In the genomic region with DNA sequence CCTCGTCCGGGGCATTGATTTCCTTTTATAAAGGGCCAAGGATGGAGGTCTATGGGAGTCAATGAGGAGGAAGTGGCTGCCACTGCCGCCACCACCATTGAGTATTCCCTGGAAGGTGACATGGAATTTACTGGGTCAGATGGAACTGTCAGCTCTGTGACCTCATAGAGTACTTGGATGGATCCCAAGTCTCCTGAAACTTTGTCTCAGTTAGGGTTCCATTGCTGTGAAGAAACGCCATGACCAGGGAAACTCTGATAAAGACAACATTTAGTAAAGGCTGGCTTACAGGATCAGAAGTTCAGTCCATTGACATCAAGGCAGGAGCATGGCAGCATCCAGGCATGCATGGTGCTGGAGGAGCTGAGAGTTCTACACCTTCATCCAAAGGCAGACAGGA, we compare ENCODE assay signal across 26 mouse cellular contexts. TPM values are rescaled to one million over a fixed set of nuclear protein-coding genes. Genes with fewer than 3 reads are reported as not detected.
"Had no signal": no experiment of that assay in that cellular context is flagged by ENCODE, and none has a peak within 500 bp of the region (broad histone marks: within the 10 kb centered on the region; RNA-seq: fewer than 3 reads in every experiment).

TSS of gene Sun5 (minus strand) at position 101 of the 400 bp plus-strand sequence.

- H3K27me3 ChIP-seq: neural tube, embryonic 12.5 days; neural tube, embryonic 13.5 days; neural tube, embryonic 15.5 days; stomach, embryonic 15.5 days had no signal

- DNase-seq: retina, postnatal 1 day; right cerebral cortex, adult 18-20 months; right cerebral cortex, postnatal 14 days; right cerebral cortex, postnatal 25 days; right cerebral cortex, postnatal 4 days; spleen, adult 18-20 months; thymus, adult 18-20 months; thymus, adult 2 months; thymus, postnatal 14 days; thymus, postnatal 25 days; thymus, postnatal 36 days; thymus, postnatal 4 days had no signal

- H3K27ac ChIP-seq: neural tube, embryonic 12.5 days; neural tube, embryonic 13.5 days; neural tube, embryonic 15.5 days; stomach, embryonic 15.5 days; stomach, postnatal 0 days had no signal

- H3K4me3 ChIP-seq: neural tube, embryonic 12.5 days; neural tube, embryonic 13.5 days; neural tube, embryonic 15.5 days; stomach, embryonic 15.5 days had no signal

- H3K36me3 ChIP-seq: neural tube, embryonic 12.5 days; neural tube, embryonic 13.5 days; neural tube, embryonic 15.5 days; stomach, embryonic 15.5 days had no signal

- H3K4me1 ChIP-seq: neural tube, embryonic 12.5 days; neural tube, embryonic 13.5 days; neural tube, embryonic 15.5 days; stomach, embryonic 15.5 days had no signal

RNA-seq across cellular contexts. Expression of gene Sun5, which starts in this region (rescaled TPM):
- total RNA-seq: neutrophil, adult 5-6 weeks had no signal
- polyA plus RNA-seq: neural tube, embryonic 11.5 days; neural tube, embryonic 12.5 days; neural tube, embryonic 13.5 days; neural tube, embryonic 14.5 days; neural tube, embryonic 15.5 days; small intestine, adult 2 months; spleen, adult 2 months; stomach, embryonic 14.5 days; stomach, embryonic 15.5 days; stomach, embryonic 16.5 days; stomach, postnatal 0 days; thymus, adult 2 months; thymus, postnatal 0 days; urinary bladder, adult 2 months had no signal
